Mouse (Mus musculus) CD4-positive, CD25-positive, alpha-beta regulatory T cell (primary cell): ENCODE results near the gene Fras1. TPM values are rescaled to one million over a fixed set of nuclear protein-coding genes. Genes with fewer than 3 reads are reported as not detected.

Source experiments
- polyA plus RNA-seq: library from polyadenylated mRNA; unstranded; fragments of 100-300 nt; shearing (Covaris generic); gene quantifications from one replicate; pipeline ENCODE4 v1.2.1, GENCODE M21; 2017

Fras1 gene
- 0.07 TPM for polyA plus RNA-seq

GRCm38 (mm10) chr5:96373567-96373985 lies at the start of gene Fras1:
TSS of gene Fras1 (plus strand) at chr5:96373955.

GRCm38 (mm10) chr5:96792936-96793718 lies 419.4 kb downstream of the Fras1 start, which contains the start of gene Anxa3:
TSS of gene Anxa3 (plus strand) at chr5:96793339.

Other genes starting within 250 kb of the Fras1 start
- 64.1 TPM for gene Cnot6l, start 209.8 kb upstream of the Fras1 start, polyA plus RNA-seq
- 21.5 TPM for gene Mrpl1, start 164.5 kb upstream of the Fras1 start, polyA plus RNA-seq